Mouse (Mus musculus) CD4-positive helper T cell, adult 2 months (primary cell): ENCODE data around the gene Ifnar1.
"Not testable (repeated sequence)": the region's sequence is repeated elsewhere in the genome, so short reads cannot be mapped to it uniquely, and the experiment has no call there.

ENCODE experiments used
- DNase-seq: peaks from one replicate; pipeline ENCODE4 v3.0.0-alpha.2; 2012; ENCODE audit warnings: low read depth, missing footprints, low spot score

Ifnar1 gene

DNA sequence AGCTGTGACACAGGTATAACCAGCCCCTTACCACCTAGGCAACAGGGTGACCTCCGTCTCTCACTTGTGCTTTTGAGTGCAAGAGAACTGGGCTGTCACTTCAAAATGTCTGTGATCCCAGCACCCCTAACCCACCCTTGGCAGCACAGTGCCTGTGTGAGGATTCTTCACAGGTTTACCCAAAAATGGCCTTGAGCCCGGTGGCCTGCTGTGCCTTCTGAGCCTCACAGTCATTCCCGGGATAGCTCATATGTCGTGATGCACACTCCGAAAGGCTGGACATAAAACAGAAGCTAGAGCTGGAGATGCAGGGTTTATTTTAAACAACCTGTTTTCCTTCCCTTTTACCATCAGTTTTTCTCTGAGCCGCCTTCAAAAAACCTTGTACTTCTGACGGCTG lies 19.7 kb downstream of the Ifnar1 start:
- no peak for DNase-seq

DNA sequence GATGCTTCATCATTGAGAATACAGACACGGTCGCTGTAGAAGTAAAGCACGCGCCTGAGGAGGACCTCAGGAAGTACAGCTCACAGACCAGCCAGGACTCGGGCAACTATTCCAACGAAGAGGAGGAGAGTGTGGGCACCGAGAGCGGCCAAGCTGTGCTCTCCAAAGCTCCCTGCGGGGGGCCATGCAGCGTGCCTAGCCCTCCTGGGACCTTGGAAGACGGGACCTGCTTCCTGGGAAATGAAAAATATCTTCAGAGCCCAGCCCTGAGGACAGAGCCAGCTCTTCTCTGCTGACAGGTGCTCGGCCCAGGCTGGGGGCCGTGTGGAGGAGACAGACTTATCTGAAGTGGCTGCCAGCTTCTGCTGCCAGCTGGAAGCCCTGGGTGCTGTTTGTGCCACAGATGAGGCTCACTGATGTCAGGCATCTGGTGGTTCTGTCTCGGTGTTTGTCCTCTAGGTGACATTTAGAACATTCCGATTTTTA lies 20.1 kb downstream of the Ifnar1 start:
- DNase-seq = no peak

DNA sequence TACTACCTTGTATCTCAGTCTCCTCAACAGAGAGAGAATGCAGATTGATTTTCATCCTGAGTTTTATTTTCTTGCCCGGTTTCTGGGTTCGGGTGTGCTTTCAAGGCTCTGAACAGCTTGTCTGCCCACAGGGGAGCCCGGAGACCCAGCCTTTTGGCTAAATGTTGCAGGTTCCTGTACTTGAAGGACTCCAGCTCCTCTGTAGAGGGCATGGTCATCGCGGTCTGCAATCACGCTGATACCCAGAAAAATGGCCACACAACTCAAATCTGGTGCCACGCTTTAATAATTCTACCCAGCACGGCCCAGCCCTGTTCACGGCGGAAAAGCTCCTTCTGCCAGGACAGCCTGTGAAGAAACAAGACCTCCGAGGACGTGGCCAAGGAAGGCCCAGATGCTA lies 21.4 kb downstream of the Ifnar1 start:
- no peak for DNase-seq

DNA sequence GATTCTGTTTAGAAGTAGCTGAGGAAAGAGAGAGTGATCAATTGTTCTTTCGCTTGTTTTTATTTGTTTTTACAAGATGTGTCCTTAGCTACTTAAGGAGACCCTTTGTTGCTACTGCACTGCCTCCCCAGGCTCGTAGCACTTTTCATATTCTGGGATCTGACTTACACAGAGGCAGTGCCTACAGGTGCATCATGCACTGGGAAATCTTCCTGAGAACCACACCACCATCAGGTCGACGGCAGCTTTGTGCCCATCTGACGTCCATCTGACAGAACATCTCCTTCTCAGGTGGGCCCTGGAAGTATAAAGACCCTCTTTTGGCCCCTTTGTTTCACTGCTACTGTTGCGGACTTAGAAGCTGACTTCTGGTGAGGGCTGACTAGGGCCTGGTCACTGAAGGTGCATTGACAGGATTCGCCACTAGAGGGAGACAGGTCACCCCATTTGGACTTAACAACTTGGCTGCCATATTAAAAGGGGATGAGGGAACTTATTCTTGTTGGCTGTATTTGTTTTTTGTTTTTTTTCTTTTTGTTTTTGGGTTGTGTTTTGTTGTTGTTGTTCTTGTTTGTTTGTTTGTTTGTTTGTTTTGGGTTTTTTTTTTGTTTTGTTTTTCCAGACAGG lies 27.2 kb downstream of the Ifnar1 start:
- peak; percentile 78 for DNase-seq

DNA sequence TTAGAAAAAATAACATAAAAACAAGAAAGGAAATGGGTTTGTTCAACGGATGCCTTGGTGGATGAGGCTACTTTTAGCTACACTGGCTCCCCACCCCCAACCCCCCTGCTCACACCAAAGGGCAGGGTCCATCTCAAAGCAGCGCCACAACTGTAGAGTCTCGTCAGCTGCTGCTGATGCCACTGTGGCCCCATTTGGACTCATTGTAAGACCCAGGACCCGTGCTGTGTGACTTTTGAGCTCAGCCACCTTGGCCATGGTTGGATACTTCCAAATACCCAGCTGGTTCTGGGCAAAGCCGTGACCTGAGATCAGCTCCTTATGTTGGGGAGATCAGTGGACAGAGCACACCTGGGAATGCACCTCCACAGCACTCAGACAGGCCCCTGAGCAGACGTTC lies 28.1 kb downstream of the Ifnar1 start:
- DNase-seq = no peak

DNA sequence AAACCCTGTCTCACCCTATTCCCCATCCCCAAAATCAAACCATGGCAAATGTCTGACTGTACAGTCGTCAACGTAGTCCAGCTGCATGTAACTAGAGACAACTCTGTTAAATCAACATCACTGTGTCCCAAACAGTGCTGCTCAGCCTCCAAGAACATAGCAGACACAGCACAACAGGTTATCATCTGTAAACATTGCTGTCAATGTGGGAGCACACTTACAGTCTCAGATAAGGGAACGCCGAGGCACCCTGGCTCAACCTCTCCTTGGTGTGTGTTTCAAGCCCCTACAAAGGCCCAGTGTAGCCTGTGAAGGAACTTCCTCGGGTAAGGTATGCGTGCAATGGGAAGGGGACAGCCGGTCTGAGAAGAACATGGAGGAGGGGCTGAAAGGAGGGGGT lies 32.0 kb downstream of the Ifnar1 start:
- no peak for DNase-seq

DNA sequence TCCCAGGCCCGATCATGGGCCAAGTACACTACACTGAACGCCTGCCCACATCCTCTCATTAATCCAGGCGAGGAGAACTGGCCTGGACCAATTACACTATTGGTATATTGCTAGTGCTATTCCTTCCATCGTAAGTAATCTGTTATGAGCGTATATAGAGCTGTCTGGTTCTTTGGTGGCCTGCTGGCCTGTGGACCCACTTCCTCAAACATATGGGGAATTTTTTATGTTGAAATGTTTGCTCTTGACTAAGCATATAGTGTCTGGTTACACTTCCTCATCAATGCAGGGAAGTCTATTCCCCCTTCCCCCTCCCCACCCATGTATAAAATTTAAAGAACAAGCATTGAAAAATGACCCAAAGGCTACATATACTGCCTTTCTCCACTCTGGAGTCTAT lies 37.0 kb downstream of the Ifnar1 start:
- no peak for DNase-seq

DNA sequence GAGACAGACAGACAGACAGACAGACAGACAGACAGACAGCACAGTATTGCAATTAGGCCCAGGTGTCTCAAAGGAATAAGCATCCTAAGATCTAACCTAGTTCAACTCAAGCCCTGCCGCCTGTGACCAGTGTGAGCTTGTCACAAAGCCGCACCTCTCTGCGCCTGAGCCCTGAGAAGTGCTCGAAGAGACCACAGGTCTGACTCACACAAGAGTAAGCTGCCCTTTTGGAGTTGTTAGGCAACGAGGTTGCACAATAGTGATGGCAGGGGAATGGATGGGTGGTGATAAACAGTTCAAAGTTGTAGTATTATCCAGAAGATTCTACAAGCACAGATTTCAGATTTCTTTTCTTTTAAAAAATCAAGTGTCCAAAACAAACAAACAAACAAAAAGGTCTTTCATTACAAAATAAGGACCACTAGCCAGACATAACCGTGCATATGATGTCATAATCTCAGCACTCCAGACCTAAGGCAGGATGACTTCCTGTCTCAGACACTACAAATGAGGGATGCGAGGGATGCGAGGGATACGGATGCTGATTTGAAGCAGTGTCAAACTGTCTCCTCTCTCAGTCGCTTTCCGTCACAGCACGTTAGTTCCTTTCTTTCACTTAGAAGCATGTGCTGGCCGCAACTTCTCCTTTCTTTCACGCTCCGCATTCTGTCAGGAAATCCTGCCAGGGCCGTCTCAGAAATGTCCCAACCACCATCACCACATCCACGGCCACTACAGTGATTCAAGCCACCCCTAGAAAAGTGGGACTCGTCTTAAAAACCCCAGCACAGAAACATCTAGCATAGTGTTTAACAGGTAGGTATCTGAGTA lies 37.7 kb downstream of the Ifnar1 start:
- DNase-seq = peak; percentile 50

DNA sequence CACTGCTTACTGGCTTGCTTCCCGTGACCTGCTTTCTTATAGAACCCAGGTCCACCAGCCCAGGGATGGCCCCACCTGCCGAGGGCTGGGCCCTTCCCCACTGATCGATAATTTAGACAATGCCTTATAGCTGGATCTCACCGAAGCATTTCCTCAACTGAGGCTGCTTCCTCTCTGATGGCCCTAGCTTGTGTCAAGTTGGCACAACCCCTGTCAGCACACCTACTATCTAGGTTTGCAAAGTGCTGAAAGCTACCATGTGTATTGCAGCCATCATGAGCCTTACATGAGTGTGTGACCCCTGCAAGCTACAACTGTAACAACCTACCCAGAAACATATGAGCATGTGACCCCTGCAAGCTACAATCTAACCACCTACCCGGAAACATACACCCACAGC lies 39.2 kb downstream of the Ifnar1 start:
- DNase-seq = no peak

DNA sequence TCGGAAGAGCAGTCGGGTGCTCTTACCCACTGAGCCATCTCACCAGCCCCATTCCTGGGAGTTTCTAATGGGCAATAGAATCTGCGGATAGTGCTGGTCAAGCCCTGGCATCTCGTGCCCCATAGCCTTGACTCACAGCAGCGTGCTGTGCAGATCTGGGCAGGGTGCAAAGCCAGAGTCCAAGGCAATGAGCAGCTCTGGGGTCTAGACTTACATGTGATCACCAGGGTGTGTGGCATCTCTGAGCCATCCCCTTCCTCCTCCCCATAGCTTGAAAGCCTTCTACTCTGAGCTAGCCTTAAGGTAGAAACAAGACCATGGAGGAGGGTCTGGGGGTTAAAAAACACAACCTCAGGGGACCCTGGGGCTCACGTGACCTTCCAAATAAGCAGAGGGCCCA lies 41.2 kb downstream of the Ifnar1 start:
- no peak for DNase-seq

DNA sequence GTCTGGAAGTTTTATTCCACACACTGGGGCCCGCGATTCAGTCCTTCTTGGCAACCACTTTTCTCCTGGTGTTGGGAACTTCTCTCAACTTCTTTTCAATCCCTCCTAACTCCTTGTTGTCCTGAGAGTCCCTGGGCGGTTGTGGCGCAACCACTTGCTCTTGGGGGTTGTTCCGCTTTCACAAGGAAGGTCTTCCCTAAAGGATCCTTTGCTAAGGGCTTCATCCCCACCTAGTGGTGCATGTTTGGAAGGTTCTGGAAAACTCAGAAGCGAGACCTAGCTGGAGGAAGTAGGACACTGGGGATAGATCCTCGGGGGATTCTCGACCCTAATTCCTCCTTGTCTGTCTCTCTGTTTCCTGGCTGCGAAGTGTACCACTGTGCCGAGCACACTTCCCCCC lies 42.0 kb downstream of the Ifnar1 start:
- DNase-seq = no peak

DNA sequence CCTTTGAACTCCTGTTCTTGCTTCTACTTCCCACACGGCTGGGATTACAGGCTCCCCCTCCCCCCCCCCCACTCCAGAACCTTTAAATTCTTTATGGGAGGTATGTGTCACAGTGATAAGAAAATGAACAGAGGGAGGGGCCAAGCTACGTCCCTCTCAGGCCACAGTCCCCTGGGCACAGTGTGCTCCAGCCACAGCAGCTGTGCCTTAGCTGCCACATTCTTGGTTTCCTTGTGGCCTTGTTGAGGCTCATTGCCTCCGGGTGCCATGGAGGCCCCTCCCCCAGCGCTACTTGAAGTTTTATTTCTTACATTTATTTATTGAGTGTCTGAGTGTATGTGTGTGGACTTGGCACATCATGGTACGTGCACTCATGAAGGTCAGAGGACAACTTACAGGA lies 42.5 kb downstream of the Ifnar1 start:
- DNase-seq = no peak

DNA sequence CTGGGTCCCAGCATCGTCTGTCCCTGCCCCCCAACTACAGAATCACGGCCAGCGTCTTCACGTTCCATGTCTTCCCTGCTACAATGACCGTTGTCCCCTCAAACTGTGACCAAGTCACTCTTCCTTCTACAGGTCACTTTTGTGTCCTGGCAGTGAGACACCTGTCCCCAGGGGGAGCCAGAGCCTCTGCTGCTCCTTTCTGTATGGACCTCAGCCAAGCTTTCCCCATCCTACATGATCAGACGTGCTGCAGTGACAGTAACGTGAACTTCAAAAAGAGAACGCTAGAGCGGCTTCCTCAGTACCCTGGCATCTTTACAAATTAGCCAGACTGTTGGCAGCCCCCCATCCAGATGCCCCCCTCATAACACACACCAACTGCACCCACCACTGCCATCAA lies 43.5 kb downstream of the Ifnar1 start:
- no peak for DNase-seq

DNA sequence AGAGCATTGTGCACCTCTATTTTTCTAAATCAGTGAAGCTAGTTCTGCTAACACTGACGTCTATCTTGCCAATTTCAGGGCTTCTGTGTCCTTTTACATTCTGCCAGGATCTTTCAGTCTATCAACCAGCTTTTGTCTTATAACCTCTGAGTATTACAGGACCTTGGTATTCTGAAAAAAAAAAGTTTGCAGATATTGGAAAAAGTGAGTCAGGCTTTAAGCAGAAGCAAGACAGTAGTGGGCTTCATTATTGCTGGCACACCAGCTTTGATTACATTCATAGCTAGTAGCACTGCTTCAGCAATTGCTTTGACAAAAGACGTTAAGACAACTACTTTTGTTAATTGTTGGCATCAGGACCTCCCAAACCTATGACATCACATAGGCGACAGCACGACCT lies 45.8 kb downstream of the Ifnar1 start:
- not testable (repeated sequence) for DNase-seq

DNA sequence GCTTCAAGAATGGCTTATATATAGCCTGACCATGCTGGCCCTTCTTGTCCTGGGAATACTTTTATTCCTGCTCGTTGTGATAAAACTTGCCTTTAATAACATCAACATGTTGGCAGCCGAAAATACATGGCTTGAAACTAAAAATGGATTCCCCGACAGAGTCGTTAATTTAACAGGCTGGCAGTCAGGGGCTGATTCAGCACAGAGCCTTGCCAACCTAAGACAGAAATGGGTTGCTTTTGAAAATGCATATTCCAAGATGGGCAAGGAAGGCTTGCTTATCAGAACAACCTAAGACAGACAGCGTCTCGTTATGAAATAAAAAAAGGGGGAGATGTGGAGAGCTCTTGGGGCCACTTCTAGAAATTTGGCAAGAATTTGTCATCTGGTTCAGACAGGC lies 46.8 kb downstream of the Ifnar1 start:
- no peak for DNase-seq

DNA sequence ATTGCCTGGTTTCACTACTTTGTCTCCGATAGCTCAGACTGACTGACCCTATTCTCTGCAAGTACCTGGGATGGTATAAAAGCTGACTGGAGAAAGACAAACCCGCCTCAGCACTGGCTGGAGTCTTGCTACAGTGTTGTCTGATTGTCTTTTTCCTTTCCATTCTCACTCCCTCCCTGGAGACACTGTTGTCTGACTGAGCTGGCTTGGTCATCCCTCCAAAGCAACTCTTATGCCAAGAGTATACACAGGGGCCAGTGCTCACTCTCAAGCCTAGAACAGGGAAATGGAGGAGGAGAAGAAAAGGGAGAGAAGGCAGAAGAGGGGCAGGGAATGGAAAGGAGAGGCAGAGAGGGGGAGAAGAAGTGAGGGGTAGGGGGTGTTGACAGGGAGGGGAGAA lies 47.4 kb downstream of the Ifnar1 start:
- DNase-seq = no peak

DNA sequence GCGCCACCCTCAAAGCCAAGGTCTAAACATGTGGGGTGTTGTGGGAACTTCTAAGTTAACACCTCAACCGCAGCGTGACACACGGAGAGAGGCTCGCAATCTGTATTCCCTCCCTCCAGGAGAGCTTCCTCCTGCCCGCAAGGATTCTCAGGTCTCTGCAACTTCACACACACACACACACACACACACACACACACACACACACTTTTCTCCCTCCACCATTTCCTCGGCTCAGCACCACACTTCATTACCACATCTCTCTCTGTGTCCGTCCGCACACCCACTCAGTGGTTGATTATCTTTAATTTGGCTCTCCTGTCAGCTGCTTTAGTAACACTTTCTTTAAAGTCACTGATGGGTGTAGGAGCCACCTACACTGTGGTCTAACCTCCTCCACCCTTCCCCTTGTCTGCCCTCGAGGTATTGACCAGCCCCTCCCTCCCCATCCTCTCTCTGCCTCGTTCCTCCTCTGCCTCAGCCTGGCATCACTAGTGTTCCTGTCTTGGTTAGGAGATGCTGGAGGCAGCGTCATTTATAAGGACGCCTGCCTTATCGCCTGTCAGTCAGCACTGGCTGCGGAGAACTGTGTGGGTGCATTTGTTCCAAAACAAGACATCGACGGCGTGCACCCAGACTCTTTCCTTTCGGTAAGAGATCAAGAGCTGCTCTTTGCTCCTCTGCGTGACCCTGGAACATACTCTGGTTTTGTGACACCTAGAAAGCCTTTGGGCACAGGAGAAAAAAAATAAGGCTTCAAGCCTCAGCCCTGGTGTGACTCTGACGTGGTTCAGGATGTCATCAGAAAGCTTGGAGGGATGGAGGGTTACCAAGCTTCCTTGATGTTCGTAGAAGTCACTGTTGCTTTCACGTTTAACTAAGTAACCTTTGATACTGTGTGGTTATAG lies 48.3 kb downstream of the Ifnar1 start:
- DNase-seq = peak; percentile 95

DNA sequence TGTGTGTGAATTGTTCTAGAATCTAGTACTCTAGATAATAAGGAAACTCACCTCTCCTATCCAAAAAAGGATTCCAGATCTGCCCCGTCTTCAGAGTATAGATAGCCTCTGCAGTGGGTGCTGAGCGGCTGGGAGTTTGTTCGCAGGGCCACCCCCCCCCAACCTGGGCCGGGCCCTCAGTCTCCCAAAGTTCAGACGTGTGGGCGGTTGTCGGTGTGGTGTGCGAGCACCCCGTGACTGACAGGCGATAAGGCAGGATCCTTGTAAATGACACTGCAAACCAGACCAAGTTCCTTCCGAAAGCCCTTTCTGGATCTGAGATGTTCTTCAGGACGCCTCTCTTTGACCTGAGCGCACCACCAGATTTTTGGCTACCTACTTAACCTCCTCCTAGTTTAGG lies 49.4 kb downstream of the Ifnar1 start:
- peak; percentile 88 for DNase-seq

DNA sequence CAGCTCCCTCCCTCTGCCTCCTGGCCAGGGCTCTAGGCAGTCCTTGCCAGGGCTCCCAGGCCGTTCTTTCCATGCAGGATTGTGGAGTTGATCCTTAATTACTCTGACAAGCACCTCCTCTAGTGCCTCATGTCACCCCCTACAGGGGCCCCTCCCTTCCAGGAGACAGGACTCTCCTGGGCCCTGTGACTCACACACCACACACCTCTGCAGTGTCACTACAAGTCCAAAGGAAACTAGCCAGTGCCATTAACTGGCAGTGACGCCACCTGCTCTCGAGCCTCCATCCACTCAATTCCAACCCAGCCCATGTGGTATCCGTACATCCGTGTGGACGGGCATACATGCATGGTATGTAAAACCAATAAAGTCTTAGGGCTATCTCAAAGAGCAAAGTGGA lies 49.9 kb downstream of the Ifnar1 start:
- no peak for DNase-seq

DNA sequence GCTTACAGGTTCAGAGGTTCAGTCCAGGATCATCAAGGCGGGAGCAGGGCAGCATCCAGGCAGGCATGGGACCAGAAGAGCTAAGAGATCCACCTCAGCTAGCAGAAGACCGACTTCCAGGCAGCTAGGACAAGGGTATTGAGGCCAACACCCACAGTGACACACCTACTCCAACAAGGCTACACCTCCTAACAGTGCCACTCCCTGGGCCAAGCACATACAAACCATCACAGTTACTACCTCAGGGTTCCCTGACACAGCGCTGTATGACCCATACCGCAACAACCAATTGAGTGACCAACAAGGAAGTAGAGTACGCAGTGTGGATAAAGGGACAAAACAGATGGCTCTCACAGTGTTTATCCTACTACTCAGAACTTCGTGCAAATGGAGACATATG lies 51.3 kb downstream of the Ifnar1 start:
- DNase-seq = no peak

DNA sequence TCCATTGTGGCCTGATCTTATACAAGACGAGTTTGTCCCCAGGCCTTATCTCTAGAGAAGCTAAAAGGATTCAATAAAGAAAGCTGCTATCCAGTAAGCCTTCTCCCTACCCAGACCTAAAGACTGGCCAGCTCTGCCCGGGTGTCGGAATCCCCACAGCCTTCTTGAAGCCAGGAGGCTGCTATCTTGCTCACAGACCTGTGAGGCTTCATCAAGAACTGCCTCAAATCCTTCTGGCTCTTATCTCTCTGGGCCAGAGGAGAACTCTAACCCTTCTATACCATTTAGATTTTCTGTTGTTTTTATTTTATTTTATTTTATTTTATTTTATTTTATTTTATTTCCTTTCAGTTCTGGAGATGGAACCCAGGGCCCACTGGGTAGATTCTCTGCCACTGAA lies 52.0 kb downstream of the Ifnar1 start:
- DNase-seq = no peak

DNA sequence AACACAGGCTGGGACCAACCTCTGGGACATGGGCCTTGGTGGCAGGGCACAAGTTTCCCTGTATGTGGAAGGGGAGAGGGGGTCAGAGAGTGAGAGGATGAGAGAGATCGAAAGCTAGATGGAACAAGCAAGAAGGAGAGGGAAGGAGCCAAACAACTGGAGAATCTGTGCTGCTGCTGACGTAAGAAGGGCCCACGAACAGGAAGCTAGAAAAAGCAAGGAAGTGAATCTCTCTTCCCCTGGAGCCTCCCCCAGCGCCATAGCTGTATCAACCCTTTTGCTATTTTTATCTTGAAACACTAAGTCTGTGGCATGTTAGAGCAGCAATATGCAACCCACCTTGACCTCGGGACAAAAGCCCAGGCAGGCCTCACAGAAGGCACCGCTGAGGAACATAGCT lies 53.0 kb downstream of the Ifnar1 start:
- DNase-seq = peak; percentile 67
